13 mouse cellular contexts compared by ENCODE assay signal in the genomic region with DNA sequence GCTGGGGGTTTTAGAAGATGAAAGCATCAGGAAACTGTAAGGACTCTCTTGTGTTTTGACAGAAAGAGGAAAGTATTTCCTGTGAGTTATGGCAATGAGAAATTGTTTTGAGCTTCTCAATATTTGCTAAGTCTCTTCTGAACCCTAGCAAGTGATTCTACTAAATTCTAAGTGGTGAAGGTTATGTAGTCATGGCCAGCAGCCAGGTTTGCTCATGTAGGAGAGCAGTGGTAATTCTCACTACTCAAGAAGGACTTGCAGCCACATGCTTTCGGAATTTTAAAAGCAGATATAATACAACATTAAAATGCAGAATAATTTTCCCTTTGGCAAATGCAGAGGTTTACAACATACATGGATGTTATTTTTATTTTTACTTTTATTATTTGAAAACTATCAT. TPM values are rescaled to one million over a fixed set of nuclear protein-coding genes. Genes with fewer than 3 reads are reported as not detected.
"Had no signal": no experiment of that assay in that cellular context is flagged by ENCODE, and none has a peak within 500 bp of the region (broad histone marks: within the 10 kb centered on the region; RNA-seq: fewer than 3 reads in every experiment).

No protein-coding gene starts in this region.

- H3K9me3 ChIP-seq: limb, embryonic 13.5 days; liver, embryonic 15.5 days; midbrain, embryonic 12.5 days; neural tube, embryonic 15.5 days had no signal

- H3K27me3 ChIP-seq: limb, embryonic 13.5 days; liver, embryonic 15.5 days; midbrain, embryonic 12.5 days; neural tube, embryonic 15.5 days had no signal

- H3K27ac ChIP-seq: kidney, postnatal 0 days; limb, embryonic 13.5 days; liver, embryonic 15.5 days; midbrain, embryonic 12.5 days; neural tube, embryonic 15.5 days; stomach, postnatal 0 days had no signal

- H3K9ac ChIP-seq: limb, embryonic 13.5 days; liver, embryonic 15.5 days; midbrain, embryonic 12.5 days; neural tube, embryonic 15.5 days had no signal

- DNase-seq: kidney, adult 11 months; kidney, adult 9 months had no signal

- ATAC-seq: midbrain, embryonic 16.5 days had no signal

- H3K36me3 ChIP-seq: limb, embryonic 13.5 days; liver, embryonic 15.5 days; midbrain, embryonic 12.5 days; neural tube, embryonic 15.5 days had no signal

- H3K4me3 ChIP-seq: limb, embryonic 13.5 days; liver, embryonic 15.5 days; midbrain, embryonic 12.5 days; neural tube, embryonic 15.5 days had no signal

- H3K4me1 ChIP-seq: limb, embryonic 13.5 days; liver, embryonic 15.5 days; midbrain, embryonic 12.5 days; neural tube, embryonic 15.5 days had no signal

- H3K4me2 ChIP-seq: limb, embryonic 13.5 days; liver, embryonic 11.5 days; liver, embryonic 15.5 days; midbrain, embryonic 12.5 days; neural tube, embryonic 15.5 days had no signal

RNA-seq across cellular contexts. Expression of gene Il23r, which starts 55.9 kb away (rescaled TPM):
- polyA plus RNA-seq: kidney, postnatal 0 days; limb, embryonic 13.5 days; liver, embryonic 11.5 days; liver, embryonic 15.5 days; lung, embryonic 16.5 days; midbrain, embryonic 12.5 days; midbrain, embryonic 16.5 days; neural tube, embryonic 11.5 days; neural tube, embryonic 15.5 days had no signal

RNA-seq across cellular contexts. Expression of gene Il12rb2, which starts 59.7 kb away (rescaled TPM):
- polyA plus RNA-seq: intestine, embryonic 14.5 days; kidney, postnatal 0 days; midbrain, embryonic 12.5 days had no signal
